Mouse (Mus musculus): ENCODE measurements around the gene Nav3.

GRCm38 (mm10) chr10:110168892-110169291 lies 287.1 kb downstream of the Nav3 start:
- TF ChIP-seq CTCF (IDR thresholded peaks at IDR 0.05; ENCODE audit: low read depth) (no peak), EP300 (IDR thresholded peaks at IDR 0.05; ENCODE audit: low read depth) (no peak)
